Mouse (Mus musculus): ENCODE data around the gene Rab25. TPM values are rescaled to one million over a fixed set of nuclear protein-coding genes. Genes with fewer than 3 reads are reported as not detected.

Gene Rab25
- polyA plus RNA-seq, 1 experiment from 2014 or later: 0.15 TPM

GRCm38 (mm10) chr3:88538271-88539145 is 9.6 kb downstream of the Rab25 start:
- H3K4me3 ChIP-seq: peak overlapping the region; percentile 6; the same call in 1 of the 2 replicates
- H3K27ac ChIP-seq (replicated peaks): peak overlapping the region; percentile 64
- ATAC-seq (replicated peaks): no peak
- H3K4me1 ChIP-seq: peaks cover 86% of the 10 kb centered on the region
- no peaks in the 10 kb centered on the region for H3K9me3 ChIP-seq
- 15% methylated on average over 9 of the region's 9 CpGs for WGBS
- H3K4me2 ChIP-seq (replicated peaks): peak overlapping the region; percentile 93
- no peaks in the 10 kb centered on the region for H3K27me3 ChIP-seq
- H3K9ac ChIP-seq (replicated peaks): peak overlapping the region; percentile 18
- peaks cover 40% of the 10 kb centered on the region for H3K36me3 ChIP-seq

- H3K27ac ChIP-seq (replicated peaks): peak overlapping the region; percentile 100
These were observed 11.0 kb downstream of the Rab25 start for GRCm38 (mm10) chr3:88537146-88537545.

GRCm38 (mm10) chr3:88536103-88536930 is 11.8 kb downstream of the Rab25 start:
- Histone ChIP-seq H3K4me3 (peak overlapping the region; percentile 93), H3K27ac (replicated peaks) (peak overlapping the region; percentile 100), H3K27me3 (no peaks in the 10 kb centered on the region), H3K9ac (replicated peaks) (peak overlapping the region; percentile 99), H3K4me1 (peaks cover 73% of the 10 kb centered on the region), H3K9me3 (no peaks in the 10 kb centered on the region), H3K4me2 (replicated peaks) (peak overlapping the region; percentile 93), H3K36me3 (peaks cover 40% of the 10 kb centered on the region)
- ATAC-seq (replicated peaks): no peak
- 2% methylated on average over 64 of the region's 64 CpGs for whole genome bisulfite sequencing

More at GRCm38 (mm10) chr3:88537146-88537545, 11.0 kb downstream of the Rab25 start:
- Histone ChIP-seq H3K9ac (replicated peaks) (peak overlapping the region; percentile 99), H3K4me2 (replicated peaks) (peak overlapping the region; percentile 93), H3K9me3 (no peaks in the 10 kb centered on the region), H3K27me3 (no peaks in the 10 kb centered on the region), H3K36me3 (peaks cover 40% of the 10 kb centered on the region), H3K4me3 (peak overlapping the region; percentile 93), H3K4me1 (peaks cover 81% of the 10 kb centered on the region)
- 57% methylated on average over 6 of the region's 6 CpGs for WGBS
- no peak for ATAC-seq (replicated peaks)

- peaks cover 37% of the 10 kb centered on the region for H3K36me3 ChIP-seq
These were observed 12.6 kb downstream of the Rab25 start for GRCm38 (mm10) chr3:88535527-88535926.

GRCm38 (mm10) chr3:88535005-88535404 is 13.1 kb downstream of the Rab25 start:
- Histone ChIP-seq H3K4me1 (peaks cover 67% of the 10 kb centered on the region), H3K27me3 (no peaks in the 10 kb centered on the region), H3K36me3 (peaks cover 32% of the 10 kb centered on the region), H3K4me3 (peak overlapping the region; percentile 93), H3K27ac (replicated peaks) (peak overlapping the region; percentile 100), H3K9me3 (no peaks in the 10 kb centered on the region), H3K9ac (replicated peaks) (peak overlapping the region; percentile 99), H3K4me2 (replicated peaks) (peak overlapping the region; percentile 93)
- no peak for ATAC-seq (replicated peaks)
- WGBS: 2% methylated on average over 3 of the region's 3 CpGs

More at GRCm38 (mm10) chr3:88535527-88535926, 12.6 kb downstream of the Rab25 start:
- H3K9me3 ChIP-seq: no peaks in the 10 kb centered on the region
- peak overlapping the region; percentile 93 for H3K4me3 ChIP-seq
- H3K9ac ChIP-seq (replicated peaks): peak overlapping the region; percentile 99
- no peak for ATAC-seq (replicated peaks)
- 20% methylated on average over 4 of the region's 4 CpGs for WGBS
- no peaks in the 10 kb centered on the region for H3K27me3 ChIP-seq
- H3K27ac ChIP-seq (replicated peaks): peak overlapping the region; percentile 100
- peak overlapping the region; percentile 93 for H3K4me2 ChIP-seq (replicated peaks)
- peaks cover 67% of the 10 kb centered on the region for H3K4me1 ChIP-seq

GRCm38 (mm10) chr3:88533706-88534105 is 14.4 kb downstream of the Rab25 start:
- 1% methylated on average over 5 of the region's 5 CpGs for WGBS
- H3K36me3 ChIP-seq: peaks cover 28% of the 10 kb centered on the region
- ATAC-seq (replicated peaks): no peak
- H3K27ac ChIP-seq (replicated peaks): peak overlapping the region; percentile 100
- peaks cover 70% of the 10 kb centered on the region for H3K4me1 ChIP-seq
- H3K9ac ChIP-seq (replicated peaks): peak overlapping the region; percentile 99
- H3K4me2 ChIP-seq (replicated peaks): peak overlapping the region; percentile 93
- no peaks in the 10 kb centered on the region for H3K9me3 ChIP-seq
- H3K27me3 ChIP-seq: no peaks in the 10 kb centered on the region
- H3K4me3 ChIP-seq: peak overlapping the region; percentile 93

- under 1% methylated on average over 40 of the region's 40 CpGs for WGBS
- peaks cover 68% of the 10 kb centered on the region for H3K4me1 ChIP-seq
- peak overlapping the region; percentile 100 for H3K27ac ChIP-seq (replicated peaks)
- H3K4me2 ChIP-seq (replicated peaks): peak overlapping the region; percentile 93
- peak; percentile 52 for ATAC-seq (replicated peaks)
- H3K9ac ChIP-seq (replicated peaks): peak overlapping the region; percentile 99
- H3K36me3 ChIP-seq: peaks cover 20% of the 10 kb centered on the region
- H3K9me3 ChIP-seq: no peaks in the 10 kb centered on the region
- H3K27me3 ChIP-seq: no peaks in the 10 kb centered on the region
- H3K4me3 ChIP-seq: peak overlapping the region; percentile 93
These were observed 15.2 kb downstream of the Rab25 start for GRCm38 (mm10) chr3:88532689-88533511.

- peak within 1 kb of the TSS; percentile 100 for H3K27ac ChIP-seq (replicated peaks)
- peaks cover 68% of the 10 kb centered on the region for H3K4me1 ChIP-seq
- H3K9me3 ChIP-seq: no peaks in the 10 kb centered on the region
- peak; percentile 5; the same call in 1 of the 2 replicates for ATAC-seq (replicated peaks)
- WGBS: under 1% methylated on average over 16 of the region's 31 CpGs
- H3K36me3 ChIP-seq: peaks cover 13% of the 10 kb centered on the region
- peak within 1 kb of the TSS; percentile 93 for H3K4me2 ChIP-seq (replicated peaks)
- peak within 1 kb of the TSS; percentile 93 for H3K4me3 ChIP-seq
- peak within 1 kb of the TSS; percentile 99 for H3K9ac ChIP-seq (replicated peaks)
- H3K27me3 ChIP-seq: no peaks in the 10 kb centered on the region
These were observed 15.8 kb downstream of the Rab25 start, which contains the start of gene Mex3a for GRCm38 (mm10) chr3:88532299-88532674. TSS of gene Mex3a (plus strand) at chr3:88532395.

- peaks cover 67% of the 10 kb centered on the region for H3K4me1 ChIP-seq
- peak overlapping the region; percentile 91 for H3K4me2 ChIP-seq (replicated peaks)
- WGBS: 1% methylated on average over 56 of the region's 63 CpGs
- H3K27me3 ChIP-seq: no peaks in the 10 kb centered on the region
- peak overlapping the region; percentile 100 for H3K27ac ChIP-seq (replicated peaks)
- H3K36me3 ChIP-seq: peaks cover 7% of the 10 kb centered on the region
- ATAC-seq (replicated peaks): peak; percentile 86
- H3K9me3 ChIP-seq: no peaks in the 10 kb centered on the region
- peak overlapping the region; percentile 93 for H3K4me3 ChIP-seq
- peak overlapping the region; percentile 99 for H3K9ac ChIP-seq (replicated peaks)
These were observed 16.5 kb downstream of the Rab25 start for GRCm38 (mm10) chr3:88531348-88532298.

- Histone ChIP-seq H3K27me3 (no peaks in the 10 kb centered on the region), H3K4me3 (peak overlapping the region; percentile 93), H3K4me2 (replicated peaks) (peak overlapping the region; percentile 91), H3K9me3 (no peaks in the 10 kb centered on the region), H3K4me1 (peaks cover 67% of the 10 kb centered on the region), H3K36me3 (no peaks in the 10 kb centered on the region), H3K27ac (replicated peaks) (peak overlapping the region; percentile 100), H3K9ac (replicated peaks) (peak overlapping the region; percentile 99)
- no peak for ATAC-seq (replicated peaks)
- WGBS: 5% methylated on average over 11 of the region's 11 CpGs
These were observed 17.8 kb downstream of the Rab25 start for GRCm38 (mm10) chr3:88530082-88530864.
